In the genomic region with DNA sequence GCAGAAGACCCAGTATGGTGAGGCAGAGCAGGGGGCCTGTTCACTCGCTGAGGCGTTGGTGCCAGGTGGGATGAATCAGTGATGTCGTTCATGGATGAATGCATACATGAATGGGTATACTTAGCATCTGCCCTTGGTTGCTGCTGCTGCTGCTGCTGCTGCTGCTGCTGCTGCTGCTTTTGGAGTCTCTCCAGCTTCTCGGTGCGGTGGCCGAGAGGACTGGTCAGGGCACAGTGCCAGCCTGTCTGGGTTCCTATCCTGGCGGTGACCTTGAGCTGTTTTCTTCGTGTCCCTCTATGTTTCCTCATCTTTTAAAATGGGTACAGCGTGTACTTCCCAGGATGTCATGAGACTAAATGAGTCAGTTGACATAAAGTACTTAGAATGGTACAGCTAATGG, we compare ENCODE assay signal across 8 mouse cellular contexts. TPM values are rescaled to one million over a fixed set of nuclear protein-coding genes. Genes with fewer than 3 reads are reported as not detected.
A peak's percentile ranks its signal among the peaks of the same experiment; 100 is the strongest.
DNase-seq lines count a peak whose midpoint lies in the region; ATAC-seq and TF ChIP-seq lines count a peak whose summit lies in the region.

No protein-coding gene starts in this region.

- no peaks in the 10 kb centered on the region for H3K9me3 ChIP-seq in hindbrain, postnatal 0 days (ENCODE audit: low read length)
- H3K9me3 ChIP-seq in hindbrain, embryonic 12.5 days (replicated peaks), result no peaks in the 10 kb centered on the region

- H3K36me3 ChIP-seq in hindbrain, postnatal 0 days (ENCODE audit: insufficient read depth, low read length), result no peaks in the 10 kb centered on the region
- H3K36me3 ChIP-seq in hindbrain, embryonic 12.5 days, result peaks cover 10% of the 10 kb centered on the region; the same call in 1 of the 2 replicates

- H3K4me1 ChIP-seq in hindbrain, postnatal 0 days (ENCODE audit: insufficient read depth, low read length), result peaks cover 46% of the 10 kb centered on the region
- H3K4me1 ChIP-seq in hindbrain, embryonic 12.5 days, result peaks cover 90% of the 10 kb centered on the region

- peak; percentile 59 for DNase-seq in hindbrain, postnatal 0 days (ENCODE audit: low spot score)
- DNase-seq in 3134 (ENCODE audit: extremely low read depth, insufficient read length, low spot score), result peak; percentile 64
- peak; percentile 82 for DNase-seq in adrenal gland, adult 8-10 months
- peak; percentile 84 for DNase-seq in kidney, adult 9 months
- DNase-seq in urinary bladder, adult 18-20 months (ENCODE audit: low spot score in 2 of 2), result no peak
- DNase-seq in frontal cortex, postnatal 10 days (ENCODE audit: low spot score in 2 of 2), result no peak

- H3K4me2 ChIP-seq in hindbrain, postnatal 0 days (ENCODE audit: low read depth, low read length), result no peak overlapping the region
- H3K4me2 ChIP-seq in hindbrain, embryonic 12.5 days (replicated peaks), result no peak overlapping the region

- TF ChIP-seq CTCF in hindbrain, postnatal 0 days (IDR thresholded peaks at IDR 0.05; ENCODE audit: low read depth), result no peak

- no peak overlapping the region for H3K4me3 ChIP-seq in hindbrain, postnatal 0 days (ENCODE audit: low read length)
- H3K4me3 ChIP-seq in hindbrain, embryonic 12.5 days, result no peak overlapping the region

- ATAC-seq in hindbrain, postnatal 0 days, result no peak
- no peak for ATAC-seq in hindbrain, embryonic 12.5 days (ENCODE audit: low FRiP score)
- ATAC-seq in monocyte, adult 5-6 weeks (replicated peaks; ENCODE audit: insufficient number of reproducible peaks, low FRiP score, low TSS enrichment, poor library complexity, severe bottlenecking), result peak; percentile 34

- H3K27me3 ChIP-seq in hindbrain, postnatal 0 days (ENCODE audit: insufficient read depth, low read length), result no peaks in the 10 kb centered on the region
- H3K27me3 ChIP-seq in hindbrain, embryonic 12.5 days, result no peaks in the 10 kb centered on the region

- no peak overlapping the region for H3K9ac ChIP-seq in hindbrain, postnatal 0 days (replicated peaks; ENCODE audit: low read length)
- H3K9ac ChIP-seq in hindbrain, embryonic 12.5 days, result no peak overlapping the region; the same call in 1 of the 2 replicates

- 29% methylated on average over 9 of the region's 9 CpGs for WGBS in hindbrain, postnatal 0 days
- 72% methylated on average over 9 of the region's 9 CpGs for WGBS in hindbrain, embryonic 12.5 days

- H3K27ac ChIP-seq in hindbrain, postnatal 0 days, result no peak overlapping the region
- H3K27ac ChIP-seq in hindbrain, embryonic 12.5 days, result no peak overlapping the region

RNA-seq across cellular contexts. Expression of a gene that starts 56.9 kb away (rescaled TPM):
- total RNA-seq in hindbrain, postnatal 0 days (2014; rRNA removed), result 129 and 135 TPM in 2 replicates
- 41.9 and 50.6 TPM in 2 replicates for polyA plus RNA-seq in hindbrain, postnatal 0 days (2015; fragmentation: Nextera tagmentation; extraction: Ambion mirVana)
- 66.5 and 69.4 TPM in 2 replicates for polyA plus RNA-seq in hindbrain, embryonic 12.5 days (2016; fragmentation: Nextera tagmentation; extraction: Ambion mirVana)
- 100 to 1,000 TPM in 2 of 4 experiments, 10 to 100 TPM in 2; 90.3 to 192 (median 125) TPM for total RNA-seq in adrenal gland, adult 8-10 months (2022)
- 18.2 to 63.6 TPM (median 22.9 TPM) in 3 replicates for total RNA-seq in monocyte, adult 5-6 weeks (2017)

Comparison
In these comparisons a context has a peak if more than half of its experiments do, and no peak if none do; other contexts are left out.
1. DNase-seq: peak in hindbrain, postnatal 0 days (single experiment), 3134 (single experiment), adrenal gland, adult 8-10 months (single experiment) and kidney, adult 9 months (single experiment); none in urinary bladder, adult 18-20 months (0 of 2) and frontal cortex, postnatal 10 days (0 of 2).